Mouse (Mus musculus) embryonic facial prominence, embryonic 11.5 days (tissue): ENCODE data around the gene Dock1. TPM values are rescaled to one million over a fixed set of nuclear protein-coding genes. Genes with fewer than 3 reads are reported as not detected.

ENCODE experiments used
- ATAC-seq: fragments of 200-750 bp; cut with Nextera tagmentation; replicated peaks from 2 replicates; pipeline ENCODE4 v1.8.0; 2017; ENCODE audit warnings: low read depth; ENCODE audit not compliant: insufficient number of reproducible peaks, low FRiP score, low TSS enrichment
- DNase-seq: peaks from one replicate; pipeline ENCODE4 v3.0.0-alpha.2; 2015; ENCODE audit warnings: low spot score
- H3K27ac ChIP-seq: fragments of 300-500 bp; sonication (generic); replicated peaks from 2 replicates; pipeline ENCODE4 v1.5.1; 2014; ENCODE audit warnings: mild to moderate bottlenecking, low read depth, low read length, control low read depth
- H3K27me3 ChIP-seq: fragments of 300-500 bp; sonication (generic); 2 replicates; pipeline ENCODE4 v1.6.1; 2014; ENCODE audit warnings: mild to moderate bottlenecking, low read length, moderate library complexity, mixed read lengths; ENCODE audit not compliant: control insufficient read depth, insufficient read depth
- H3K36me3 ChIP-seq: fragments of 300-500 bp; sonication (generic); replicated peaks from 2 replicates; pipeline ENCODE4 v1.6.1; 2014; ENCODE audit warnings: low read depth, mild to moderate bottlenecking, low read length, moderate library complexity, mixed read lengths; ENCODE audit not compliant: control insufficient read depth, insufficient read depth
- H3K4me1 ChIP-seq: fragments of 300-500 bp; sonication (generic); 2 replicates; pipeline ENCODE4 v1.6.1; 2014; ENCODE audit warnings: low read length, mixed read lengths; ENCODE audit not compliant: control insufficient read depth, insufficient read depth
- H3K4me2 ChIP-seq: fragments of 300-500 bp; sonication (generic); 2 replicates; pipeline ENCODE4 v1.6.1; 2014; ENCODE audit warnings: low read depth, mild to moderate bottlenecking, control low read depth, low read length, moderate library complexity
- H3K4me3 ChIP-seq: fragments of 300-500 bp; sonication (generic); 2 replicates; pipeline ENCODE4 v1.5.1; 2014; ENCODE audit warnings: low read depth, low read length, control low read depth
- H3K9ac ChIP-seq: fragments of 300-500 bp; sonication (generic); replicated peaks from 2 replicates; pipeline ENCODE4 v1.6.1; 2014; ENCODE audit warnings: mild to moderate bottlenecking, control low read depth, low read length
- H3K9me3 ChIP-seq: fragments of 300-500 bp; sonication (generic); replicated peaks from 2 replicates; pipeline ENCODE4 v1.6.1; 2016; ENCODE audit warnings: mild to moderate bottlenecking, low read length, inconsistent platforms, mixed read lengths; ENCODE audit not compliant: control insufficient read depth
- WGBS: fragments of 180-500 bp; shearing (Covaris S2); extraction: QIAGEN DNeasy Blood & Tissue Kit; methylation state at CpG from one replicate; pipeline ENCODE4 v1.1.7; 2014; 5-methylcytosine and 5-hydroxymethylcytosine counted together
- polyA plus RNA-seq: library from polyadenylated mRNA; unstranded; fragments of >200 nt; fragmentation: Nextera tagmentation; extraction: Ambion mirVana; gene quantifications from 2 replicates; pipeline ENCODE4 v1.2.1, GENCODE M21; 2014

Dock1 gene
- polyA plus RNA-seq, 1 experiment from 2014 or later = 44.2 TPM

DNA sequence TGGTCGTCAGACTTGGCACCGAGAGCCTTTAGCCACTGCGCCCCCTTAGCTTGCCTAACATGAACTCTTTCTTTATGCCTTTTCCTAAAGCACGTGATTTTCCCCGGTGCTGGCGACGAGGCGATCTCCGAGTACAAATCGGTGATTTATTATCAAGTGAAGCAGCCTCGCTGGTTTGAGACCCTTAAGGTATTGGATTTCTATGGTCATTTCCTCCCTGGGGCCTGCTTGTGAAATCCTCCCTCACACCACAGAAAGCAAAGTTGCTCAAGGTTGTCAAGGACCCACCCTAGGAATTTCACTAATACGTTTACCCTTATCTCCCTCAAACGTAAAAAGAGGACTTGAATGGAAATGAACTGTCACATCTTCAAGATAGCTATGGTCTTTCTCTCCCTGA, 94.7 kb downstream of the Dock1 start:
- no peaks in the 10 kb centered on the region for H3K4me1 ChIP-seq
- no peaks in the 10 kb centered on the region for H3K9me3 ChIP-seq
- 88% methylated on average over 13 of the region's 13 CpGs for WGBS
- H3K36me3 ChIP-seq = peaks cover 11% of the 10 kb centered on the region
- no peak overlapping the region for H3K9ac ChIP-seq
- H3K27ac ChIP-seq = no peak overlapping the region
- no peaks in the 10 kb centered on the region for H3K27me3 ChIP-seq
- H3K4me2 ChIP-seq = no peak overlapping the region
- DNase-seq (no peak), ATAC-seq (no peak)
- no peak overlapping the region for H3K4me3 ChIP-seq

DNA sequence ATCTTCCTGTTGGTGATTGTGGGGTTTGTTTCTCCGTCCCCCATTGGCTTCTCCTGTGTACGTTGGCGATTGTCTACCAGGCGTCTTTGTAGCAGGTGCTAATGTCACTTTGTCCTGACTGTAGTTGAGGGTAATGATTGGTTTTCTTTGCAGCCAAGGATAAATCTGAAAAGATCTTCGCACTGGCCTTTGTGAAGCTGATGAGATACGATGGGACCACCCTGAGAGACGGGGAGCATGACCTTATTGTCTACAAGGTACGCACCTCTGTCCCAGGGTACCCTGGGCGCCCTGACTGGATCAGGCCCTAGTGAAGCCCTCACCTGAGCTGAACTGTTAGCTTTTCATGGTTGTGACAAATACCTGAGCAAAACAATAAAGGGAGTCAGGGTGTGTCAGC, 100.9 kb downstream of the Dock1 start:
- no peak overlapping the region for H3K9ac ChIP-seq
- DNase-seq (no peak), ATAC-seq (no peak)
- 93% methylated on average over 9 of the region's 9 CpGs for WGBS
- H3K9me3 ChIP-seq = no peaks in the 10 kb centered on the region
- H3K27ac ChIP-seq = no peak overlapping the region
- peaks cover 4% of the 10 kb centered on the region for H3K36me3 ChIP-seq
- H3K4me1 ChIP-seq = no peaks in the 10 kb centered on the region
- H3K27me3 ChIP-seq = no peaks in the 10 kb centered on the region
- no peak overlapping the region for H3K4me3 ChIP-seq
- no peak overlapping the region for H3K4me2 ChIP-seq

DNA sequence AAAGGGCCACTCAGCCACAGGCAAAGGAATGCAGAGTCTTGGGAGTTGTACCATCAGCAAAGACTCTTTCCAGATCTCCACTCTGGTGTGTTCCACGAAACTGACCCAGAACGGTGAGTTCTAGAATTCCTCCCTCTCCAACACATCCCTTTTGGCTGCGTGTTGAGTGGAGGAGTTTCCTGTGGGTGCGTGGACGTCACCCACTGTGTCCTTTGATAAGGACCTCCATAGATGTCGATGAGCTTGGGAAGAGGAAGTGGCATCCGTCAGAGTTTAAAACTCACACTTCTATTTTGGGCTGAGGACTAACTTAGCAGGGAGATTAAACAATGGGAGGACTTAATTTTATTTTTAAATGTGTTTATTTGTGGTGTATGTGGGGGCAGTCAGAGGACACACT, 101.9 kb downstream of the Dock1 start:
- WGBS = 90% methylated on average over 7 of the region's 7 CpGs

DNA sequence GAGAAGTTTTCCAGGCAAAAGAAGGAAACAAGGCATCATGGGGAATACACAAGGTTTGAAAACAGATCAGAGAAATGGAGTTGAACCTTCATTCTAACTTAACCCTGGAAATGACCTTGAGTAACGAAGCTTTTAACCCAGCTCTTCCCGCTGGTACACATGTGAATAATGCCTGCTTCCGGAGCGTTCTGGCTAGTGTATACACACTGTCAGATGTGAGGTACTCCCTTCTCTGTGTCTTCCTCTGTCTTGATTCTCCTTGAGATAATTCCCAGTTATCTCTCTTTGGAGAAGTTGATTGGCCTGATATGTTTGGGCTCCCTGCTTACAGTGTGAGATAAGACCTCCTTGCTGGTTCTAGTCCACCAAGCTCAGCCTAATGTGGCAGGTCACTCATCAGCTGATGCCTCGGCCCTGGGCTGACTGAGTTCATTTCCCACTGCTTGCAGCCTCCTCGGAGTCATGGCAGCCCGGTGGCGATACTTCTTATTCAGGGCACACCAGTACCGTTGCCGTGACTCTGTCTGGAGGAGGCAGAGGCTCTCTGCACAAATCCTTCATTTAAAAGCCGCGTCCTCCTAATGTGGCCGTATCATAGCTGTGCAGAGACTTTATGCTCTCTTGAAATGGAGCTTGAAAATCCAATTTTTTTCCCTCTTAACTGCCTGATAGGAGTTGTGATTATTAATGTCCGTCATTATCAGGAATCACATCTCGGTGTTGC, 102.6 kb downstream of the Dock1 start:
- no peaks in the 10 kb centered on the region for H3K9me3 ChIP-seq
- no peak overlapping the region for H3K27ac ChIP-seq
- ATAC-seq (no peak), DNase-seq (no peak)
- no peak overlapping the region for H3K4me3 ChIP-seq
- H3K27me3 ChIP-seq = no peaks in the 10 kb centered on the region
- no peak overlapping the region for H3K4me2 ChIP-seq
- H3K36me3 ChIP-seq = peaks cover under 1% of the 10 kb centered on the region; the same call in 1 of the 2 replicates
- no peaks in the 10 kb centered on the region for H3K4me1 ChIP-seq
- WGBS = 93% methylated on average over 15 of the region's 15 CpGs
- H3K9ac ChIP-seq = no peak overlapping the region

More for the DNA sequence above, 101.9 kb downstream of the Dock1 start:
- no peak overlapping the region for H3K9ac ChIP-seq
- no peaks in the 10 kb centered on the region for H3K9me3 ChIP-seq
- no peaks in the 10 kb centered on the region for H3K4me1 ChIP-seq
- no peak overlapping the region for H3K27ac ChIP-seq
- DNase-seq = no peak
- no peak for ATAC-seq
- no peak overlapping the region for H3K4me2 ChIP-seq
- no peaks in the 10 kb centered on the region for H3K36me3 ChIP-seq
- H3K27me3 ChIP-seq = no peaks in the 10 kb centered on the region
- no peak overlapping the region for H3K4me3 ChIP-seq

DNA sequence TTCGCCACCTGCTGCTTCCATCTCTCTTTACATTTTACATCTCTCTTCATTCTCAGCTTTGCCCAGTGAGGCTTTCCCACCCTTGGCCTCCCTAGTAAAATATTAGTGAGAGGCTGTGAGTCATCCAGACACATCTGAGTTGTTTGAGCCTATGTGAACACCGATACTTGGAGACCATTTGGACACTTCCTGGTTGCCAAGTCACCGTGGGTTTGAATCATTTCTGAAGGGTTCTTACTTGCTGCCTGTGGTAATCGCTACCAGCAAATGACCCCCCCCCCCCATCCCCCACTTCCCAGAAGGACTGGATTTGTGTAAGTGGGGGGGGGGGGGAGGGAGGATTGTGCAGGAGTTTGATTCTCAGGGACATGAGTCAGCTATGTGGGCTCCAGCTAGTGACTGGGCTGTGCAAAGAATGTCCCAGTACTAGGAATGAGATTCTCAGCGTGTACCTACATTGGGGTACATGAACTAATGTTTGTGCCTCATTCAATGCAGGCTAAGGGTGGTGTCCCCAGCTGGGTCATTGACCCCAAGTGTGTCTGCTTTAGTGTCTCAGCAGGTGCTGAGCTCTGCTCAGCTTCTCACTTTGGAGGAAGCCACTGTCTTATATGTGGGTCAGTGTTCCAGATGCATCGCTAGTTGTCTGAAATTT, 103.4 kb downstream of the Dock1 start:
- Histone ChIP-seq H3K4me1 (no peaks in the 10 kb centered on the region), H3K9me3 (no peaks in the 10 kb centered on the region), H3K4me2 (no peak overlapping the region), H3K9ac (no peak overlapping the region), H3K27me3 (no peaks in the 10 kb centered on the region), H3K27ac (no peak overlapping the region), H3K4me3 (no peak overlapping the region), H3K36me3 (peaks cover 3% of the 10 kb centered on the region; the same call in 1 of the 2 replicates)
- no peak for DNase-seq
- no peak for ATAC-seq
- WGBS = 84% methylated on average over 6 of the region's 6 CpGs

DNA sequence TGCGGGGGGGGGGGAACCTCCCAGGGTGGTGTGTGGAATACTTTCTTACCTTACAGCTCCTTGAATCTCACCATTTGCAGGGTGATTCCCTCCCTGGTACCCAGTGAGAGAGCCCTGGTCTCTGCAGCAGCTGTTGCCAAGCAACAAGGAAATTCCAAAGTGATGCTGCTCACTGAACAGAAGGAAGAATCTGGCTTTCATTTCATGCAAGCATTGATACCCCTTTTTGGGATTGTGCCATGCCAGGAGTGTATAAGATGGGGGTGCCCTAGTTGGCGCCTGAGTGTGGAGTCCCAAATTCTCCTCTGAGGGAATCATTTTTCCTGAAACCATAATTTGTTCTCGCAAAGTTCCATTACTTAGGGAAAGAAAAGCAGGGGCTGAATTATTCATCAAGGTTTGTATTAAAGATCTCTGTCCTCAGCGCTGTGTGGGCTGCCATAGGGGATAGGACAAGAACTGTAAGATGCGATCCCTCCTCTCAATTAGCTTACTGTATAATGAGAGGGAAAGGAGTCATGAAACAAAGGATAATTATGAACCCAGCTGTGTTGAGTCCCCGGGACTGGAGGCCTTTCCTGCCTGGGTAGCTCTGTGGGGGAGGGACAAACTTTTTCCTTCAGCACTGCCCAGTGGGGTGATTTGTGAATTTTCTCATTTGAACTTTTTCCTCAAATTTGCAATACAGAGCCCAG, 104.2 kb downstream of the Dock1 start:
- no peaks in the 10 kb centered on the region for H3K9me3 ChIP-seq
- H3K36me3 ChIP-seq = peaks cover 3% of the 10 kb centered on the region; the same call in 1 of the 2 replicates
- ATAC-seq (no peak), DNase-seq (peak; percentile 11)
- H3K4me2 ChIP-seq = no peak overlapping the region
- H3K4me1 ChIP-seq = no peaks in the 10 kb centered on the region
- 83% methylated on average over 6 of the region's 6 CpGs for WGBS
- no peaks in the 10 kb centered on the region for H3K27me3 ChIP-seq
- H3K9ac ChIP-seq = no peak overlapping the region
- H3K4me3 ChIP-seq = no peak overlapping the region
- H3K27ac ChIP-seq = no peak overlapping the region

DNA sequence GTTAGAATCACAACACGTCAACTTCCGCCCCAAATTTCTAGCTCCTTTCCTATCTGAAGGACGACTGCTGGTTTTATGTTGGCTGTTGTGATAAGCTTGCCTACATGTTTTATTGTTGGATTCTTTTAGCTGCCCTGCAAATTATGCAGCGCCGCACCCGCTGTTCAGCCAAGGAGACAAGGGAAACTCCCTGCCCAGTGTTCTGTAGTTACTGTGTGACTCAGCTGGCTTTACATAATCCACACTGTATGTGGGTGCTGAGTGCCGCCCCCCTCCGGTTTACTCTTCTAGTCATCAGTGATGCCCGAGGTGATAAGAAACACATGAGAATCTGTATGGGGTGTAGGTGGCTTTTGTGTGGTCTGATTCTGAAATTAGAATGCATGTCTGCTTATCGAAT, 105.2 kb downstream of the Dock1 start:
- peaks cover 3% of the 10 kb centered on the region; the same call in 1 of the 2 replicates for H3K36me3 ChIP-seq
- no peak overlapping the region for H3K9ac ChIP-seq
- no peaks in the 10 kb centered on the region for H3K4me1 ChIP-seq
- no peak overlapping the region for H3K27ac ChIP-seq
- no peak for ATAC-seq
- WGBS = 94% methylated on average over 10 of the region's 10 CpGs
- no peaks in the 10 kb centered on the region for H3K9me3 ChIP-seq
- H3K4me3 ChIP-seq = no peak overlapping the region
- no peaks in the 10 kb centered on the region for H3K27me3 ChIP-seq
- DNase-seq = no peak
- no peak overlapping the region for H3K4me2 ChIP-seq

DNA sequence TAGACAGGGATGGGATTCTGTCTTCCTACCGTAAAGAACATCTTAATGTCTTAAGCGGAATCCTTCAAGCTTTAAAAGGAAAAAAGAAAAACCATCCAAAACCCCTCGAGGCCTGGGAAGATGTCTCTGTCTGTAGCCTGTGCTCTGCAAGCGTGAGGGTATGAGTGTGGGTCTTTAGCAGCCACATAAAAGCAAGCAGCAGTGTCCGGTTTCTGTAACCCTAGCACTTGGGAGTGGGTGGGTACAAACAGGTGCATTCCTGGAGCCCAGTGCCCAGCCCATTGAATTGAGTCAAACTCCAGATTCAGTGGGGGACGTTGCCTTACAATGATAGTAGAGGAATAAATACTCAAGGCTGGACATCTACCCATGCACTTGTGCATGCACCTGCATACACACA, 105.9 kb downstream of the Dock1 start:
- WGBS = 78% methylated on average over 6 of the region's 6 CpGs
- H3K36me3 ChIP-seq = peaks cover 3% of the 10 kb centered on the region; the same call in 1 of the 2 replicates
- H3K27ac ChIP-seq = no peak overlapping the region
- no peak overlapping the region for H3K4me3 ChIP-seq
- H3K4me1 ChIP-seq = no peaks in the 10 kb centered on the region
- H3K9ac ChIP-seq = no peak overlapping the region
- H3K27me3 ChIP-seq = no peaks in the 10 kb centered on the region
- DNase-seq = no peak
- H3K9me3 ChIP-seq = no peaks in the 10 kb centered on the region
- H3K4me2 ChIP-seq = no peak overlapping the region
- no peak for ATAC-seq
